Mouse (Mus musculus) cerebellum, adult 2 months (tissue): ENCODE results near the gene Defb22. TPM values are rescaled to one million over a fixed set of nuclear protein-coding genes. Genes with fewer than 3 reads are reported as not detected.

Experiments
- DNase-seq, 2 experiments: peaks; one replicate each; pipeline ENCODE4 v3.0.0; 2021
- H3K27ac ChIP-seq: fragments of 200-500 bp; 2 replicates; pipeline ENCODE4 v1.5.1; 2012; ENCODE audit warnings: low read length, control low read depth, inconsistent platforms; ENCODE audit not compliant: insufficient read depth
- H3K27me3 ChIP-seq: fragments of 200-500 bp; 2 replicates; pipeline ENCODE4 v1.6.1; 2012; ENCODE audit warnings: inconsistent platforms, mild to moderate bottlenecking, low read length, moderate library complexity; ENCODE audit not compliant: control insufficient read depth, insufficient read depth
- H3K4me1 ChIP-seq: fragments of 200-500 bp; 2 replicates; pipeline ENCODE4 v1.6.1; 2011; ENCODE audit warnings: low read length; ENCODE audit not compliant: control insufficient read depth, insufficient read depth
- H3K4me3 ChIP-seq: fragments of 200-500 bp; replicated peaks from 2 replicates; pipeline ENCODE3; 2011; ENCODE audit warnings: mild to moderate bottlenecking, low read depth, low read length, control low read depth; ENCODE audit not compliant: insufficient read depth
- CTCF ChIP-seq: fragments of 200-500 bp; IDR thresholded peaks from 2 replicates; pipeline ENCODE4 v1.5.1; 2011; ENCODE audit warnings: low read depth, mild to moderate bottlenecking, control low read depth, low read length, moderate library complexity, borderline replicate concordance; ENCODE audit not compliant: insufficient read depth
- POLR2A ChIP-seq: fragments of 200-500 bp; IDR thresholded peaks from 2 replicates; pipeline ENCODE4 v1.6.1; 2011; ENCODE audit warnings: low read length, control low read depth, borderline replicate concordance; ENCODE audit not compliant: insufficient read depth
- WGBS: fragments of 180-500 bp; shearing (Covaris S2); methylation state at CpG from one replicate; pipeline ENCODE4 v1.1.7; 2018; 5-methylcytosine and 5-hydroxymethylcytosine counted together
- polyA plus RNA-seq: library from polyadenylated mRNA; depleted of rRNA; stranded (reverse); fragments of >200 nt; gene quantifications from 2 replicates; pipeline ENCODE4 v1.2.3, GENCODE M21; 2012; rRNA removed

Gene Defb22
- polyA plus RNA-seq, 1 experiment, result not detected

DNA sequence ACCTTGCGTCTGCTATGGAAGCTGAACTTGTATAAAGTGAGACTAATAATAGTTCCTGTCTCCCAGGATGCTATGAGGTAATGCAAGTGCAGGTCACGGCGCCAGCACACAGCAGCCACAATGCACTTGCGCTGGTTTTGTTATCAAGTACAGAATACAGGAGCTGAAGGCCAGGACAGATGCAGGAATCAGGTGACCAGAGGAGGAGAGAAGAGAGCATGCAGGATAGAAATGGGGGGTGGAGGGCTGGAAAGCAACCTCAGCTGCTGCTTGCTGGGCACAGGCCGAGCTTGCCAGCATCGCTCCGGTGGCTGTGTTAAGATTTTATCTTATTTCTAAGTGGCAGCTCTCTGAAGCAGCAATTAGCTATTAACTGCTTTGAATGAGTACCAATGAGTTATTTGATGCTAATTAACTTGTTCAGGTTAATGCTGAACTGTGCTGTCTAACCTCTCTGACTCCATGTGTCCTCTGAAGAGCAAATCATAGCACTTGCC, 53.5 kb downstream of the Defb22 start:
- Histone ChIP-seq H3K4me1 (no peaks in the 10 kb centered on the region), H3K27me3 (no peaks in the 10 kb centered on the region), H3K4me3 (no peak overlapping the region), H3K27ac (no peak overlapping the region)
- DNase-seq, result no peak
- TF ChIP-seq CTCF (no peak), POLR2A (no peak)
- WGBS, result 89% methylated on average over 7 of the region's 7 CpGs

Other genes starting within 250 kb of the Defb22 start
- 38.7 and 40.9 TPM in 2 replicates for gene Tbc1d20, start 196.3 kb downstream of the Defb22 start, polyA plus RNA-seq
- 205 and 208 TPM in 2 replicates for gene Rbck1, start 157.5 kb downstream of the Defb22 start, polyA plus RNA-seq
- 1.1 TPM in 2 replicates for gene Trib3, start 146.1 kb downstream of the Defb22 start, polyA plus RNA-seq
- 124 and 142 TPM in 2 replicates for gene Nrsn2, start 113.5 kb downstream of the Defb22 start, polyA plus RNA-seq
- gene Sox12, start 92.1 kb downstream of the Defb22 start, polyA plus RNA-seq, result 11.1 and 12.1 TPM in 2 replicates
- 10.7 and 11.9 TPM in 2 replicates for gene Zcchc3, start 75.1 kb downstream of the Defb22 start, polyA plus RNA-seq
- gene 6820408C15Rik, start 74.6 kb downstream of the Defb22 start, polyA plus RNA-seq, result 2.6 and 3.9 TPM in 2 replicates
- gene Defb23, start 25.5 kb downstream of the Defb22 start, polyA plus RNA-seq, result not detected in 2 replicates
- gene Defb20, start 13.1 kb downstream of the Defb22 start, polyA plus RNA-seq, result 0.23 TPM in 1 of 2 replicates, not detected in the other
- not detected in 2 replicates for gene Defb26, start 21.6 kb upstream of the Defb22 start, polyA plus RNA-seq
- gene Defb28, start 28.1 kb upstream of the Defb22 start, polyA plus RNA-seq, result not detected in 2 replicates
- gene Defb29, start 50.0 kb upstream of the Defb22 start, polyA plus RNA-seq, result not detected in 2 replicates
- not detected in 2 replicates for gene Gm17416, start 79.2 kb upstream of the Defb22 start, polyA plus RNA-seq
- gene Defb21, start 82.6 kb upstream of the Defb22 start, polyA plus RNA-seq, result not detected in 2 replicates
- not detected in 2 replicates for gene Defb19, start 90.2 kb upstream of the Defb22 start, polyA plus RNA-seq
- not detected in 2 replicates for gene Defb45, start 109.3 kb upstream of the Defb22 start, polyA plus RNA-seq
- gene Defb36, start 114.2 kb upstream of the Defb22 start, polyA plus RNA-seq, result not detected in 2 replicates
- gene Defb25, start 132.9 kb upstream of the Defb22 start, polyA plus RNA-seq, result not detected in 2 replicates
- gene Rem1, start 136.8 kb upstream of the Defb22 start, polyA plus RNA-seq, result 0.76 and 0.90 TPM in 2 replicates
- 80.5 and 83.5 TPM in 2 replicates for gene H13, start 179.3 kb upstream of the Defb22 start, polyA plus RNA-seq
- gene Mcts2, start 196.9 kb upstream of the Defb22 start, polyA plus RNA-seq, result 19.2 and 19.9 TPM in 2 replicates
- 63.8 and 68.7 TPM in 2 replicates for gene Id1, start 246.1 kb upstream of the Defb22 start, polyA plus RNA-seq